Mouse (Mus musculus) heart, postnatal 10 days (tissue): ENCODE data around the gene Gusb. TPM values are rescaled to one million over a fixed set of nuclear protein-coding genes. Genes with fewer than 3 reads are reported as not detected.

Experiments
- total RNA-seq, 2 experiments: library from RNA; stranded (reverse); gene quantifications; 2 replicates each; pipeline ENCODE4 v1.2.3; 2021

The Gusb gene
- total RNA-seq, 2 experiments from 2014 or later: 24.5 to 25.4 TPM

Other genes with a start within 250 kb of the Gusb start
- 10 to 100 TPM; 12.4 to 15.9 TPM for gene Psph, start 215.6 kb downstream of the Gusb start, total RNA-seq
- 10 to 100 TPM; 15.2 to 15.6 TPM for gene Sumf2, start 156.1 kb downstream of the Gusb start, total RNA-seq
- 100 to 1,000 TPM; 922 to 943 TPM for gene Chchd2, start 115.6 kb downstream of the Gusb start, total RNA-seq
- under 1 TPM; 0.89 to 0.97 TPM for gene Zbed5, start 107.3 kb downstream of the Gusb start, total RNA-seq
- gene Phkg1, start 104.5 kb downstream of the Gusb start, total RNA-seq: 1 to 10 TPM; 3.2 to 5.7 TPM
- under 1 TPM; 0.48 to 0.82 TPM for gene Nupr1l, start 94.5 kb downstream of the Gusb start, total RNA-seq
- gene Vkorc1l1, start 61.1 kb downstream of the Gusb start, total RNA-seq: 10 to 100 TPM; 18.5 to 19.9 TPM
- 10 to 100 TPM in 1 of 2 experiments, 1 to 10 TPM in 1; 9.6 to 10.0 TPM for gene Asl, start 26.2 kb upstream of the Gusb start, total RNA-seq
- 10 to 100 TPM; 14.9 to 15.1 TPM for gene Crcp, start 26.2 kb upstream of the Gusb start, total RNA-seq
- gene Tpst1, start 70.3 kb upstream of the Gusb start, total RNA-seq: 10 to 100 TPM; 22.5 to 24.8 TPM
- 1 to 10 TPM; 2.5 to 3.9 TPM for gene Kctd7, start 141.8 kb upstream of the Gusb start, total RNA-seq
- gene Rabgef1, start 168.7 kb upstream of the Gusb start, total RNA-seq: 10 to 100 TPM; 20.3 to 20.7 TPM
- gene Tmem248, start 214.0 kb upstream of the Gusb start, total RNA-seq: 10 to 100 TPM; 41.3 to 41.7 TPM